Mouse (Mus musculus) embryo, embryonic 11.5 days (tissue): Measurements from ENCODE around the gene Herpud1.

Experiments
- DNase-seq: peaks from one replicate; pipeline ENCODE4 v3.0.0-alpha.2; 2012; ENCODE audit warnings: low read depth, low spot score

Herpud1 gene

DNA sequence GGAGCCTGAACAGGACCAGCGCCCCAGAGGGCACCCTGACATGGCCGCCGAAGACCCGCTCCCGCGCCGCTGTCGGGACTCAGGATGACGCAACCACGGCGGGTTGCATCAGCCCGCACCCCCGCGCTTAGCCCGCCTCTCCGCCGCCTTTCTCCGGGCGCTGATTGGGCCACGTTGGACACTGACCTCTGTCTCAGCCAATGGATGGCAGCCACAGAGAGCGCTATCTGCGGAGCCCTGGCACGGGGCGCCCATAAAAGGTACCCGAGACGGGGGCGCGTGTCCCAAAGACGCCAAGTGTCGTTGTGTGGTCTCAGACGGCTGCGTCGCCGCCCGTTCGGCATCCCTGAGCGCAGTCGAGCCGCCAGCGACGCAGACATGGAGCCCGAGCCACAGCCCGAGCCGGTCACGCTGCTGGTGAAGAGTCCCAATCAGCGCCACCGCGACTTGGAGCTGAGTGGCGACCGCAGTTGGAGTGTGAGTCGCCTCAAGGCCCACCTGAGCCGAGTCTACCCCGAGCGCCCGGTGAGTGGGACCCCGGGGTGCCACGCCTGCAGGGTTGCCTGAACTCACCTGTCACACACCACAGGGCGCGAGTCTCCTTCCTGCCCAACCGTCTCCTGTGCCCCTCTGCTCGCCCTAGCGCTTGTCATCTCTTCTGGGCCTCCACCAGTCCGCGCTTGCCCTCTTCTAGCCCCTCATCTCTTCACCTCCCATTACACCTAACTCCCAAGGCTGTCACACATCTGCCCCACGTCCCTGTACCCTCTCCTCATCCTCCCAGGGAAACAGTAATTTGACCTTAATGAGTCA lies at the start of gene Herpud1:
Herpud1 (plus strand) TSS at position 225 of the 813 bp plus-strand sequence.
- DNase-seq, result peak; percentile 86

DNA sequence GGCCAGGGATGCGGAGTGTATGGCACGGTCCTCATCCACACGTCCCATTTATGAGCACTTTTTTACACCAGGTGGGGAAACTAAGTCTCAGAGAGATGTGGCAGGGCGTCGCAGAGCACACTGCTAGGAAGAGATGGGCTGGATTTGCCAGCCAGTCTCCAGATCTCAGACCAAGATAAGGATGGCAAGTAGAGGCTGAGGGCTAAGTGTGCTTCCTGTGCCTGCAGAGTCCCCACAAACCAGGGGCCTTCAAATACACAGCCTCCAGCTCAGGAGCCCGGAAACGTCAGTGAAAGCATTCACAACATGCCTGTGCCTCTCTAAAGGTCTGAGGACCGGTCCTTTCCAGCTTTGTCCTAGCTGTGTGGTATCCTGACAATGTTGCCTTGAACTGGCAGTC lies 48.7 kb upstream of the Herpud1 start:
- DNase-seq, result no peak

GRCm38 (mm10) chr8:94340796-94341195 lies 45.4 kb upstream of the Herpud1 start:
- DNase-seq, result no peak

- no peak for DNase-seq
These were observed 43.5 kb upstream of the Herpud1 start for GRCm38 (mm10) chr8:94342691-94343090.

- peak; percentile 40 for DNase-seq
These were observed 42.9 kb upstream of the Herpud1 start for GRCm38 (mm10) chr8:94343290-94343689.

GRCm38 (mm10) chr8:94343778-94344320 lies 42.4 kb upstream of the Herpud1 start:
- DNase-seq, result no peak

GRCm38 (mm10) chr8:94345657-94346056 lies 40.6 kb upstream of the Herpud1 start:
- no peak for DNase-seq

DNA sequence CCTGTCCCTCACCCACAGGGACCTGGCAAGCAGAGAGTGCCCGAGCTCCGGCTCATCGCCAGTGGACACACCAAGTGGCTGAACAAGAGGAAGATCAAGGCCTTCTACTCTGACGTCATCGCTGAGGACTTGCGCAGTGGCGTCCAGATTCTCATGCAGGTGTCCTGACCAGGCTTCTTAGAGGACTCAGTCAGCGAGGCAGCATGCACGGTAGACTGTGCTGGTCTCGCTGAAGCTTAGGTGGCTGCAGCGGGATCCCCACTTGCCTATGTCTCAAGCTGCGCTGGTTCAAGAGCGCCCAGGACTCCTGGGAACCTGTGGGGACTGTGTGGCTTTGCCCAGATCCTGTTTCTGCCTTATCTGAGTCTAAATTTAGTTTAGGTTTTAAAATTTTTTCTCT lies 40.0 kb upstream of the Herpud1 start:
- DNase-seq, result no peak

DNA sequence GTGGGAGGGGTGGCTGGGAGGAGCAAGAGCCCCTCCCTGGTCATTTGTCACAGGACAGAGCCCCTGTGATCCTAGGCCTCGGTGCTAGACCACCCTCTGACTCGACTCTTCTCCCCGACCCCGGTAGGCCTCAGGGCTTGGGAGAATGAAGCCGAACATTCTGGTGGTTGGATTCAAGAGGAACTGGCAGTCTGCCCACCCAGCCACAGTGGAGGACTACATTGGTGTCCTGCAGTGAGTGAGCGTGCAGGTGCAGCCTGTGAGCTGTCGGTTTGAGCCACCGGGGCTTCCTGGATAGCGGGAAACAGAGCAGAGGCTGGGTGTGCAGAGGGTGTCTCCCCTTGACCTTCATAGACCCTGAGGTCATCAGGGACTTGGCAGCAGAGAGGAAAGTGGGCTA lies 37.8 kb upstream of the Herpud1 start:
- DNase-seq, result no peak

GRCm38 (mm10) chr8:94354069-94354531 lies 32.1 kb upstream of the Herpud1 start:
- DNase-seq, result no peak

GRCm38 (mm10) chr8:94354571-94354970 lies 31.7 kb upstream of the Herpud1 start:
- DNase-seq, result no peak

DNA sequence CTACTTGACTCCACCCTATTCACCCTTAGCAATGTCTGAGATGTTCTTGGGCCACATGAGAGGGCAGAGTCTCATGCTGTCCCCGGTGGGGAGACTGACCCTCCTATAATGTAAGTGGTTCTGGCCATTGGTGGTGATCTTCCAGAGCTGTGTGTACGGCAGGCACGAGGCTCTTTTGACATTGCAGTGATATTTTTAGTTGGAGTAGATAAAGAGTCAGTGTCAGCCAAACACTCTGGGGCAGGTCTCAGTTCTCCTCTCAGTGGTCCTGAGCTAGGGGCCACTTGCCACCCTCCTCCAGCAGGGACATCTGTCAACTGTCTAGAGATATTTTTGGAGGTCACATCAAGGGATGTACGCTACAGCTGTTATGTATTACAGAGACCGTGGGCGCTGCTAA lies 29.0 kb upstream of the Herpud1 start:
- DNase-seq, result no peak

DNA sequence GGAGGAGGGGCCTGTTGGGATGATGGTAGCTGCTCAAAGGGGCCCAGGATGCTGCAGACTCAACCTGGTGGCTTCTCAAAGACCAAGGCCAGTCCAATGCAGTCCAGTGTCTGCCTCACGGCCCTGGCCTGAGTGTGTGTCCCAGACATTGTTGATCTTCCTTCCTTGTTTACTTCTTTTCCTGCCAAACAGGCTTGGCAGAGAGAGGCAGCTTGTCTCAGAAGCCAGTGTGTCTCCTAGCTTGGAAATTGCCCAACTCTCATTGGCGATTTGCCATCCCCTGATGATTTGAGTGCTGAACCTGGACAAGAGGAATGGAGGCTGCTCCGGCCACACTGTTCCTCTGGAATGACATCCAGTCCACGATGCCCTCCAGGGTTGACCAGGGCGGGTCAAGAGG lies 27.7 kb upstream of the Herpud1 start:
- no peak for DNase-seq

DNA sequence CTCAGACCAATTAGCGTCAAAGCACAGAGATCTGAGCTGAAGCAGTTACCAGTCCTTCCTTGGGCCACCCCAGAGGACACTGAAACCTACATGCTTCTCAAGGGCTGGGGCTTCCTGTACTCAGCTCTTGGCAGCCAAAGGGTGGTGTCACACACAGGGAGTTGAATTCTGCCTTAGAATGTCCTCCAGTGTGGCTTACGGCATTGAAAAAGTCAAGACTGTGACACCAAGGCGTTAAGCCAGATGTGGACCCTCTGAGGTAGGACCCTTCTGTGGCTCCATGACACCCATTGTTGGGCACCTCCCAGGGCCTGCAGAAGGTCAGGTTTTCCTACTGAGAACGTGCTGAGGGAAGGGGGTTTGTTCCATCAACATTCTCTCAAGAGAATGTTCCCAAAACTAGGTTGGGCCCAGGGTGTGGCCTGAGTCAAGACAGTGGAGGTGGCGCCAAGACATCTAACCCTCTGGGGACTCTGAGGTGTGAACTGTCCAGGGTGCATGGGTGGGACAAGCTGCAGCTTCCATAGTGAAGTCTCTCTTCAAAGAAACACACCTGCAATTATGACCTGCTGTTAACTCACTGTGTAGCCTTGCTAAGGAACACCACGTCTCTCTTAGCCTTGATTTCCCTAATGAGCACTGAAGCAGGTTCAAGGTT lies 24.3 kb upstream of the Herpud1 start:
- no peak for DNase-seq

DNA sequence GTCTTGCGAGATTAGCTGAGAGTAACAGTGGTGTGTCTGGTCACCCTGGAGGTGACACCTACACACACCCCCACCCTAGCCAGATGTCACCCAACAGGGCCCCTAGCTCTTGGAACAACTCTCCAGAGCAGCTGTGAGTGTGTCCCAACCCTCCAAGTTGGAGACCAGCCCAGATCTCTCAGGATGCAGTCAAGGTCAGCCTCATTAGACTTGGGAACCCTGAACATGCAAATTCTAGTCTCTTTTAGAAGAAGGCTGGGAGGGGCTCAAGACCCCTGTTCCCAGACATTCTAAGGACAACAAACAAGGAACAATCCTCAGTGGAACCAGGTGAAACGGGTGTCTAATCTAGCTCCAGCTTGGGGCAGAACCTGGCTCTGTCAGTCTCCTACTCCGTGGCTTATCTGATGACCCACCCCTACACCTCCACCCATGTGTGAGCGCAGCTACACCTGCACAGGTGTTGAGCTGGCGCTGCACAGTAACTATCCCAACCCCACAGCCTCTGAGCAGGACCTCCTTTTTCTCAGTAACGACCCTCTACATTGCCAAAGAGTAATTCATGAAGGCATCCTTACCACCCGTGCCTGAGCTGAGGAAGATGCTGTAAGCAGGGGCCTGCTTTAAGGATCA lies 23.5 kb upstream of the Herpud1 start:
- no peak for DNase-seq

GRCm38 (mm10) chr8:94363288-94363688 lies 22.9 kb upstream of the Herpud1 start:
- no peak for DNase-seq

- no peak for DNase-seq
These were observed 22.3 kb upstream of the Herpud1 start for GRCm38 (mm10) chr8:94363906-94364305.

GRCm38 (mm10) chr8:94364686-94365312 lies 21.4 kb upstream of the Herpud1 start:
- DNase-seq, result no peak

DNA sequence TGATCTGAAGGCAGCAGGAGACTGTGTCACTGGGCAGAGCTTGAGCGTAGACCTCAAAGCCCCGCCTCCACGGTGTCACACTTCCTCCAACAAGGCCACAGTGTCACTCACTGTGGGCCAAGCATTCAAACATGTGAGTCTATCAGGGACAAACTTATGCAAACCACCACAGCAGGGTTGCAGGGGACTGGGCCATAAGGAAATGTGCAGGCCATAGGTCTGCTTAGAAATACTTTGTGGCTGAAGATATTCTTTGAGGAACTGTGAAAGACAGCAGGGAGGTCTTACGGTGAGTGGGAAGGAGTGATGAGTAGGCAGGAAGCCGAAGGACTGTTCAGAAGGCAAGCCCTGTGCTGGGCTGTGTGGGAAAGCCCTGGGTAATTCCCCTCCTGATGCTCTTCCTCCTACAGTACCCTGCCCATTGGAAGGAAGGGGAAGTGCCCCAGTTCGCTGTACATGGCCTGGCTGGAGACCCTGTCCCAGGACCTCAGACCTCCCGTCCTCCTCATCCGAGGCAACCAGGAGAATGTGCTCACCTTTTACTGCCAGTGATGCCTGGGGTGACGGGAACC lies 20.7 kb upstream of the Herpud1 start:
- DNase-seq, result no peak

DNA sequence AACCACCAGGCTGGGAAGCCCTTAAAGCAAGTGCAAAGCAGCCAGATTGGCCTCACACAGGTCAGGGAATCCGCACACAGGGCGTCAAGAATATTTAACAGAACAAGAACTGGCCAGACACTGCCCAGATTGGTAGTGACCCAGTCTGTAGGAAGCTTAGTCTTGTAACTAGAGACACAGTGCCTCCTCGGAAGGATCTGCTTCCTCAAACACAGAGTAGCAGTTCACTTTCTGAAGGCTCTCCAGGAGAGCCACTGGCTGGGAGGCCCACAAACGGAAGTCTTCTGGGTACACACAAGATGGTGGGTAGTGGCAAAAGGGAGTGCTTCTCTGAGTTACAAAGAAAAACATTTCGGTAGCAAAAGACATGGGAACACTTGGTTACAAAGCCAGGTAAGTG lies 15.4 kb upstream of the Herpud1 start:
- no peak for DNase-seq

GRCm38 (mm10) chr8:94372955-94373599 lies 13.2 kb upstream of the Herpud1 start:
- DNase-seq, result no peak
